ENCODE assay signal across 9 mouse cellular contexts in the genomic region with DNA sequence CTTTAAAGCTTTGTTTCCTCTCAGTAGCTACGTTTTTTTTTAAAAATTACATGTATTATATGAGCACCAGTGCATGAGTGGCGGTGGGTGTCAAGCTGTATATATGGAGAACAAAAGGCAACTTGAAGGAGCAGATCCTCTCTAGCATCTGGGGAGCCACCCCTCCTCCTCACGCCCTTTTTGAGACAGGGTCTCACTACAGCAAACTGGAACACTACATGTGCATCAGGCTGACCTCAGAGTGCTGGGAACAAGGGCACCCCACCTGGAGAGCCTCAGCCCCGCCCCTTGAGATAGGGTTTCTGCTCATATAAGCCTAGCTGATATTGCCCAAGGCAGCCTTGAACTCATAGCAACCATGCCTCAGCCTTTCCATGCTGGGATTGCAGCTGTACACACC. TPM values are rescaled to one million over a fixed set of nuclear protein-coding genes. Genes with fewer than 3 reads are reported as not detected.
A peak's percentile ranks its signal among the peaks of the same experiment; 100 is the strongest.
DNase-seq lines count a peak whose midpoint lies in the region; ATAC-seq lines count a peak whose summit lies in the region.
"Had no signal": no experiment of that assay in that cellular context is flagged by ENCODE, and none has a peak within 500 bp of the region (broad histone marks: within the 10 kb centered on the region; RNA-seq: fewer than 3 reads in every experiment).

No protein-coding gene starts in this region.

- H3K9me3 ChIP-seq in kidney, embryonic 14.5 days (ENCODE audit: control insufficient read depth, low read length), result no peaks in the 10 kb centered on the region
- H3K9me3 ChIP-seq in embryonic facial prominence, embryonic 14.5 days (ENCODE audit: control insufficient read depth, low read length), result no peaks in the 10 kb centered on the region
- no peaks in the 10 kb centered on the region for H3K9me3 ChIP-seq in hindbrain, embryonic 15.5 days
- H3K9me3 ChIP-seq in midbrain, embryonic 12.5 days, result no peaks in the 10 kb centered on the region
- H3K9me3 ChIP-seq: G1E had no signal

- ATAC-seq in kidney, embryonic 14.5 days (ENCODE audit: low FRiP score, low TSS enrichment), result no peak
- no peak for ATAC-seq in embryonic facial prominence, embryonic 14.5 days (ENCODE audit: low read depth)
- ATAC-seq in hindbrain, embryonic 15.5 days (ENCODE audit: low FRiP score, low read depth), result no peak
- no peak for ATAC-seq in midbrain, embryonic 12.5 days (ENCODE audit: low FRiP score, low read depth)

- H3K27ac ChIP-seq in kidney, embryonic 14.5 days (ENCODE audit: low read depth, low read length), result no peak overlapping the region
- peak overlapping the region; percentile 93; the same call in 1 of the 2 replicates for H3K27ac ChIP-seq in embryonic facial prominence, embryonic 14.5 days (replicated peaks; ENCODE audit: low read depth, low read length)
- H3K27ac ChIP-seq in hindbrain, embryonic 15.5 days (replicated peaks), result peak overlapping the region; percentile 97
- peak overlapping the region; percentile 88 for H3K27ac ChIP-seq in midbrain, embryonic 12.5 days (replicated peaks)

- H3K4me2 ChIP-seq in kidney, embryonic 14.5 days (replicated peaks; ENCODE audit: low read depth, low read length), result peak overlapping the region; percentile 65
- peak overlapping the region; percentile 89 for H3K4me2 ChIP-seq in embryonic facial prominence, embryonic 14.5 days (ENCODE audit: low read depth, low read length)
- H3K4me2 ChIP-seq in hindbrain, embryonic 15.5 days, result peak overlapping the region; percentile 80
- peak overlapping the region; percentile 84; the same call in 1 of the 2 replicates for H3K4me2 ChIP-seq in midbrain, embryonic 12.5 days (replicated peaks)

- H3K27me3 ChIP-seq in kidney, embryonic 14.5 days (ENCODE audit: control insufficient read depth, insufficient read depth, low read length), result no peaks in the 10 kb centered on the region
- no peaks in the 10 kb centered on the region for H3K27me3 ChIP-seq in embryonic facial prominence, embryonic 14.5 days (replicated peaks; ENCODE audit: control insufficient read depth, insufficient read depth, low read length)
- no peaks in the 10 kb centered on the region for H3K27me3 ChIP-seq in hindbrain, embryonic 15.5 days
- no peaks in the 10 kb centered on the region for H3K27me3 ChIP-seq in midbrain, embryonic 12.5 days

- no peak for DNase-seq in kidney, postnatal 14 days
- no peak for DNase-seq in embryonic facial prominence, embryonic 14.5 days (ENCODE audit: low spot score)
- no peak for DNase-seq in adrenal gland, adult 8-10 months
- DNase-seq in frontal cortex, postnatal 36 days (ENCODE audit: low spot score in 2 of 2), result no peak
- no peak for DNase-seq in spleen, adult 18-20 months

- 50% methylated on average over 4 of the region's 4 CpGs for WGBS in kidney, embryonic 14.5 days
- 40% methylated on average over 4 of the region's 4 CpGs for WGBS in embryonic facial prominence, embryonic 14.5 days
- 45% methylated on average over 4 of the region's 4 CpGs for WGBS in hindbrain, embryonic 15.5 days
- WGBS in midbrain, embryonic 12.5 days, result 34% methylated on average over 4 of the region's 4 CpGs

- H3K4me1 ChIP-seq in kidney, embryonic 14.5 days (ENCODE audit: control insufficient read depth, insufficient read depth, low read length), result peaks cover 20% of the 10 kb centered on the region
- H3K4me1 ChIP-seq in embryonic facial prominence, embryonic 14.5 days (ENCODE audit: control insufficient read depth, insufficient read depth, low read length), result peaks cover 18% of the 10 kb centered on the region
- H3K4me1 ChIP-seq in hindbrain, embryonic 15.5 days (replicated peaks), result peaks cover 46% of the 10 kb centered on the region
- H3K4me1 ChIP-seq in midbrain, embryonic 12.5 days, result peaks cover 30% of the 10 kb centered on the region

- H3K4me3 ChIP-seq in kidney, embryonic 14.5 days (ENCODE audit: low read length), result no peak overlapping the region
- H3K4me3 ChIP-seq in embryonic facial prominence, embryonic 14.5 days (ENCODE audit: low read depth, low read length), result no peak overlapping the region
- no peak overlapping the region for H3K4me3 ChIP-seq in hindbrain, embryonic 15.5 days
- H3K4me3 ChIP-seq in midbrain, embryonic 12.5 days, result no peak overlapping the region

- peaks cover 45% of the 10 kb centered on the region for H3K36me3 ChIP-seq in kidney, embryonic 14.5 days (ENCODE audit: control insufficient read depth, insufficient read depth, low read length)
- peaks cover 53% of the 10 kb centered on the region for H3K36me3 ChIP-seq in embryonic facial prominence, embryonic 14.5 days (ENCODE audit: control insufficient read depth, insufficient read depth, low read length)
- peaks cover 39% of the 10 kb centered on the region for H3K36me3 ChIP-seq in hindbrain, embryonic 15.5 days
- peaks cover 51% of the 10 kb centered on the region for H3K36me3 ChIP-seq in midbrain, embryonic 12.5 days

- no peak overlapping the region for H3K9ac ChIP-seq in kidney, embryonic 14.5 days (ENCODE audit: low read depth, low read length)
- H3K9ac ChIP-seq in embryonic facial prominence, embryonic 14.5 days (ENCODE audit: low read depth, low read length), result no peak overlapping the region
- H3K9ac ChIP-seq in hindbrain, embryonic 15.5 days, result 0 out of 2 replicates have a peak overlapping the region, but pooled peaks have one; percentile 86
- no peak overlapping the region for H3K9ac ChIP-seq in midbrain, embryonic 12.5 days (replicated peaks)

RNA-seq across cellular contexts. Expression of a gene that starts 1.7 kb away (rescaled TPM):
- polyA plus RNA-seq in kidney, embryonic 14.5 days (2014; fragmentation: Nextera tagmentation; extraction: Ambion mirVana), result 48.6 and 56.0 TPM in 2 replicates
- 49.7 and 50.5 TPM in 2 replicates for polyA plus RNA-seq in embryonic facial prominence, embryonic 14.5 days (2014; fragmentation: Nextera tagmentation; extraction: Ambion mirVana)
- 153 and 159 TPM in 2 replicates for polyA plus RNA-seq in hindbrain, embryonic 15.5 days (2015; fragmentation: Nextera tagmentation; extraction: Ambion mirVana)
- polyA plus RNA-seq in midbrain, embryonic 12.5 days (2016; fragmentation: Nextera tagmentation; extraction: Ambion mirVana), result 88.3 TPM in 2 replicates
- 10 to 100 TPM; 32.1 to 49.2 (median 43.5) TPM for total RNA-seq in adrenal gland, adult 8-10 months (2022)

RNA-seq across cellular contexts. Expression of a gene that starts 6.6 kb away (rescaled TPM):
- 30.1 and 30.6 TPM in 2 replicates for polyA plus RNA-seq in kidney, embryonic 14.5 days (2014; fragmentation: Nextera tagmentation; extraction: Ambion mirVana)
- 26.6 and 29.3 TPM in 2 replicates for polyA plus RNA-seq in embryonic facial prominence, embryonic 14.5 days (2014; fragmentation: Nextera tagmentation; extraction: Ambion mirVana)
- 26.7 and 32.9 TPM in 2 replicates for polyA plus RNA-seq in hindbrain, embryonic 15.5 days (2015; fragmentation: Nextera tagmentation; extraction: Ambion mirVana)
- 26.7 and 30.7 TPM in 2 replicates for polyA plus RNA-seq in midbrain, embryonic 12.5 days (2016; fragmentation: Nextera tagmentation; extraction: Ambion mirVana)
- 10 to 100 TPM; 35.1 to 47.4 (median 43.0) TPM for total RNA-seq in adrenal gland, adult 8-10 months (2022)

RNA-seq across cellular contexts. Expression of a gene that starts 11.4 kb away (rescaled TPM):
- 1.9 and 2.0 TPM in 2 replicates for polyA plus RNA-seq in kidney, embryonic 14.5 days (2014; fragmentation: Nextera tagmentation; extraction: Ambion mirVana)
- 1.7 and 2.4 TPM in 2 replicates for polyA plus RNA-seq in embryonic facial prominence, embryonic 14.5 days (2014; fragmentation: Nextera tagmentation; extraction: Ambion mirVana)
- 3.4 and 3.6 TPM in 2 replicates for polyA plus RNA-seq in hindbrain, embryonic 15.5 days (2015; fragmentation: Nextera tagmentation; extraction: Ambion mirVana)
- 2.8 and 2.9 TPM in 2 replicates for polyA plus RNA-seq in midbrain, embryonic 12.5 days (2016; fragmentation: Nextera tagmentation; extraction: Ambion mirVana)
- 1 to 10 TPM; 1.4 to 4.2 (median 2.8) TPM for total RNA-seq in adrenal gland, adult 8-10 months (2022)

RNA-seq across cellular contexts. Expression of a gene that starts 15.4 kb away (rescaled TPM):
- 44.9 and 103 TPM in 2 replicates for polyA plus RNA-seq in kidney, embryonic 14.5 days (2014; fragmentation: Nextera tagmentation; extraction: Ambion mirVana)
- 96.7 and 111 TPM in 2 replicates for polyA plus RNA-seq in embryonic facial prominence, embryonic 14.5 days (2014; fragmentation: Nextera tagmentation; extraction: Ambion mirVana)
- 45.6 and 45.9 TPM in 2 replicates for polyA plus RNA-seq in hindbrain, embryonic 15.5 days (2015; fragmentation: Nextera tagmentation; extraction: Ambion mirVana)
- 90.3 and 91.8 TPM in 2 replicates for polyA plus RNA-seq in midbrain, embryonic 12.5 days (2016; fragmentation: Nextera tagmentation; extraction: Ambion mirVana)
- 10 to 100 TPM; 65.9 to 84.3 (median 74.4) TPM for total RNA-seq in adrenal gland, adult 8-10 months (2022)

RNA-seq across cellular contexts. Expression of a gene that starts 25.0 kb away (rescaled TPM):
- 213 and 219 TPM in 2 replicates for polyA plus RNA-seq in kidney, embryonic 14.5 days (2014; fragmentation: Nextera tagmentation; extraction: Ambion mirVana)
- polyA plus RNA-seq in embryonic facial prominence, embryonic 14.5 days (2014; fragmentation: Nextera tagmentation; extraction: Ambion mirVana), result 166 and 174 TPM in 2 replicates
- polyA plus RNA-seq in hindbrain, embryonic 15.5 days (2015; fragmentation: Nextera tagmentation; extraction: Ambion mirVana), result 183 and 184 TPM in 2 replicates
- 182 and 192 TPM in 2 replicates for polyA plus RNA-seq in midbrain, embryonic 12.5 days (2016; fragmentation: Nextera tagmentation; extraction: Ambion mirVana)
- total RNA-seq in adrenal gland, adult 8-10 months (2022), result 100 to 1,000 TPM; 104 to 120 (median 109) TPM
